ENCODE assay signal across 21 mouse cellular contexts in genomic region chr9:118571701-118572100, GRCm38 (mm10). TPM values are rescaled to one million over a fixed set of nuclear protein-coding genes. Genes with fewer than 3 reads are reported as not detected.
DNase-seq lines count a peak whose midpoint lies in the region; ATAC-seq lines count a peak whose summit lies in the region.
"Had no signal": no experiment of that assay in that cellular context is flagged by ENCODE, and none has a peak within 500 bp of the region (broad histone marks: within the 10 kb centered on the region; RNA-seq: fewer than 3 reads in every experiment).

No protein-coding gene starts in this region.

- H3K27ac ChIP-seq in neural tube, embryonic 15.5 days (replicated peaks), result no peak overlapping the region
- no peak overlapping the region for H3K27ac ChIP-seq in hindbrain, embryonic 14.5 days
- H3K27ac ChIP-seq: forebrain, embryonic 12.5 days; forebrain, embryonic 15.5 days; hindbrain, embryonic 12.5 days; intestine, embryonic 15.5 days had no signal

- no peak overlapping the region for H3K9ac ChIP-seq in neural tube, embryonic 15.5 days (replicated peaks)
- H3K9ac ChIP-seq in hindbrain, embryonic 14.5 days, result no peak overlapping the region
- H3K9ac ChIP-seq: forebrain, embryonic 12.5 days; forebrain, embryonic 15.5 days; hindbrain, embryonic 12.5 days; intestine, embryonic 15.5 days had no signal

- no peaks in the 10 kb centered on the region for H3K27me3 ChIP-seq in neural tube, embryonic 15.5 days (replicated peaks)
- no peaks in the 10 kb centered on the region for H3K27me3 ChIP-seq in hindbrain, embryonic 14.5 days (ENCODE audit: control insufficient read depth, insufficient read depth, low read length)
- H3K27me3 ChIP-seq: forebrain, embryonic 12.5 days; forebrain, embryonic 15.5 days; hindbrain, embryonic 12.5 days; intestine, embryonic 15.5 days had no signal

- H3K4me3 ChIP-seq in neural tube, embryonic 15.5 days (replicated peaks), result no peak overlapping the region
- no peak overlapping the region for H3K4me3 ChIP-seq in hindbrain, embryonic 14.5 days (replicated peaks; ENCODE audit: low read length)
- H3K4me3 ChIP-seq: forebrain, embryonic 12.5 days; forebrain, embryonic 15.5 days; hindbrain, embryonic 12.5 days; intestine, embryonic 15.5 days had no signal

- no peak for DNase-seq in cerebellum, postnatal 4 days (ENCODE audit: low spot score in 2 of 2)
- peak; percentile 67 for DNase-seq in cerebellum, adult 11-12 months
- peak; percentile 28 for DNase-seq in cerebellum, adult 8-10 months
- peak; percentile 45 to 47 for DNase-seq in cerebellum, postnatal 25 days
- DNase-seq in frontal cortex, postnatal 14 days (ENCODE audit: low spot score in 2 of 2), result no peak
- no peak for DNase-seq in hindbrain, embryonic 14.5 days (ENCODE audit: low spot score)
- DNase-seq: adrenal gland, postnatal 10 days; adrenal gland, postnatal 36 days; gastrocnemius, postnatal 14 days; heart, adult 11 months; kidney, adult 11 months; kidney, adult 8-10 months had no signal

- H3K9me3 ChIP-seq in neural tube, embryonic 15.5 days (replicated peaks), result no peaks in the 10 kb centered on the region
- H3K9me3 ChIP-seq in hindbrain, embryonic 14.5 days (ENCODE audit: control insufficient read depth, low read length), result no peaks in the 10 kb centered on the region
- H3K9me3 ChIP-seq: forebrain, embryonic 12.5 days; forebrain, embryonic 15.5 days; hindbrain, embryonic 12.5 days; intestine, embryonic 15.5 days had no signal

- no peaks in the 10 kb centered on the region for H3K4me1 ChIP-seq in neural tube, embryonic 15.5 days
- H3K4me1 ChIP-seq in hindbrain, embryonic 14.5 days (replicated peaks; ENCODE audit: control insufficient read depth, insufficient read depth, low read length), result no peaks in the 10 kb centered on the region
- H3K4me1 ChIP-seq: forebrain, embryonic 12.5 days; forebrain, embryonic 15.5 days; hindbrain, embryonic 12.5 days; intestine, embryonic 15.5 days had no signal

- no peak overlapping the region for H3K4me2 ChIP-seq in neural tube, embryonic 15.5 days
- H3K4me2 ChIP-seq in hindbrain, embryonic 14.5 days (replicated peaks), result no peak overlapping the region
- H3K4me2 ChIP-seq: forebrain, embryonic 12.5 days; forebrain, embryonic 15.5 days; heart, embryonic 11.5 days; hindbrain, embryonic 12.5 days; intestine, embryonic 15.5 days had no signal

- H3K36me3 ChIP-seq in neural tube, embryonic 15.5 days, result peaks cover 73% of the 10 kb centered on the region
- H3K36me3 ChIP-seq in hindbrain, embryonic 14.5 days (replicated peaks; ENCODE audit: control insufficient read depth, insufficient read depth), result peaks cover 75% of the 10 kb centered on the region

- WGBS in neural tube, embryonic 15.5 days, result 96% methylated on average over 4 of the region's 4 CpGs
- WGBS in hindbrain, embryonic 14.5 days, result 86% methylated on average over 4 of the region's 4 CpGs

- ATAC-seq in cerebellum, adult (ENCODE audit: insufficient number of reproducible peaks, low FRiP score, low TSS enrichment), result peak; percentile 47; the same call in 1 of the 2 replicates
- ATAC-seq in neural tube, embryonic 15.5 days (ENCODE audit: low FRiP score), result no peak
- ATAC-seq in hindbrain, embryonic 14.5 days (ENCODE audit: low FRiP score), result no peak
- ATAC-seq: activated CD4-positive, CD25-positive, alpha-beta regulatory T cell, adult 4 months; forebrain, embryonic 15.5 days; hindbrain, embryonic 16.5 days; intestine, embryonic 15.5 days had no signal

RNA-seq across cellular contexts. Expression of gene Itga9, which starts 34.8 kb away (rescaled TPM):
- 2.6 and 5.8 TPM in 2 replicates for polyA plus RNA-seq in neural tube, embryonic 15.5 days (2015; fragmentation: Nextera tagmentation; extraction: Ambion mirVana)
- polyA plus RNA-seq in hindbrain, embryonic 14.5 days (2014; fragmentation: Nextera tagmentation; extraction: Ambion mirVana), result 2.7 and 4.4 TPM in 2 replicates

Comparison
In these comparisons a context has a peak if more than half of its experiments do, and no peak if none do; other contexts are left out.
1. DNase-seq: peak in cerebellum, adult 11-12 months (single experiment), cerebellum, adult 8-10 months (single experiment) and cerebellum, postnatal 25 days (2 of 2); none in cerebellum, postnatal 4 days (0 of 2), frontal cortex, postnatal 14 days (0 of 2) and hindbrain, embryonic 14.5 days (single experiment).